Mouse (Mus musculus) liver, embryonic 15.5 days (tissue): ENCODE results near the gene Trappc2l. TPM values are rescaled to one million over a fixed set of nuclear protein-coding genes. Genes with fewer than 3 reads are reported as not detected.
A peak's percentile ranks its signal among the peaks of the same experiment; 100 is the strongest.

Source experiments
- ATAC-seq: fragments of 200-750 bp; cut with Nextera tagmentation; 2 replicates; pipeline ENCODE4 v1.8.0; 2017; ENCODE audit warnings: moderate number of reproducible peaks, mild to moderate bottlenecking, moderate library complexity; ENCODE audit not compliant: insufficient read depth
- H3K27ac ChIP-seq: fragments of 300-500 bp; sonication (generic); replicated peaks from 2 replicates; pipeline ENCODE4 v1.5.1; 2015; ENCODE audit warnings: mild to moderate bottlenecking, inconsistent platforms
- H3K27me3 ChIP-seq: fragments of 300-500 bp; sonication (generic); 2 replicates; pipeline ENCODE4 v1.6.1; 2015; ENCODE audit warnings: mild to moderate bottlenecking, inconsistent platforms
- H3K36me3 ChIP-seq: fragments of 300-500 bp; sonication (generic); replicated peaks from 2 replicates; pipeline ENCODE4 v1.6.1; 2015; ENCODE audit warnings: moderate library complexity, mild to moderate bottlenecking, inconsistent platforms
- H3K4me1 ChIP-seq: fragments of 300-500 bp; sonication (generic); replicated peaks from 2 replicates; pipeline ENCODE4 v1.6.1; 2015; ENCODE audit warnings: inconsistent platforms
- H3K4me2 ChIP-seq: fragments of 300-500 bp; sonication (generic); 2 replicates; pipeline ENCODE4 v1.6.1; 2015; ENCODE audit warnings: moderate library complexity, mild to moderate bottlenecking, inconsistent platforms
- H3K4me3 ChIP-seq: fragments of 300-500 bp; sonication (generic); replicated peaks from 2 replicates; pipeline ENCODE4 v1.5.1; 2015; ENCODE audit warnings: mild to moderate bottlenecking, inconsistent platforms
- H3K9ac ChIP-seq: fragments of 300-500 bp; sonication (generic); 2 replicates; pipeline ENCODE4 v1.6.1; 2015; ENCODE audit warnings: moderate library complexity, mild to moderate bottlenecking, inconsistent platforms
- H3K9me3 ChIP-seq: fragments of 300-500 bp; sonication (generic); replicated peaks from 2 replicates; pipeline ENCODE4 v1.6.1; 2016; ENCODE audit warnings: inconsistent platforms
- WGBS: fragments of 180-500 bp; shearing (Covaris S2); methylation state at CpG from one replicate; pipeline ENCODE4 v1.1.7; 2015; ENCODE audit warnings: mixed read lengths; ENCODE audit not compliant: insufficient replicate concordance; 5-methylcytosine and 5-hydroxymethylcytosine counted together
- polyA plus RNA-seq: library from polyadenylated mRNA; unstranded; fragments of >200 nt; fragmentation: Nextera tagmentation; extraction: Ambion mirVana; gene quantifications from 2 replicates; pipeline ENCODE4 v1.2.1, GENCODE M21; 2015

Gene Trappc2l
- polyA plus RNA-seq, result 24.2 and 33.1 TPM in 2 replicates

DNA sequence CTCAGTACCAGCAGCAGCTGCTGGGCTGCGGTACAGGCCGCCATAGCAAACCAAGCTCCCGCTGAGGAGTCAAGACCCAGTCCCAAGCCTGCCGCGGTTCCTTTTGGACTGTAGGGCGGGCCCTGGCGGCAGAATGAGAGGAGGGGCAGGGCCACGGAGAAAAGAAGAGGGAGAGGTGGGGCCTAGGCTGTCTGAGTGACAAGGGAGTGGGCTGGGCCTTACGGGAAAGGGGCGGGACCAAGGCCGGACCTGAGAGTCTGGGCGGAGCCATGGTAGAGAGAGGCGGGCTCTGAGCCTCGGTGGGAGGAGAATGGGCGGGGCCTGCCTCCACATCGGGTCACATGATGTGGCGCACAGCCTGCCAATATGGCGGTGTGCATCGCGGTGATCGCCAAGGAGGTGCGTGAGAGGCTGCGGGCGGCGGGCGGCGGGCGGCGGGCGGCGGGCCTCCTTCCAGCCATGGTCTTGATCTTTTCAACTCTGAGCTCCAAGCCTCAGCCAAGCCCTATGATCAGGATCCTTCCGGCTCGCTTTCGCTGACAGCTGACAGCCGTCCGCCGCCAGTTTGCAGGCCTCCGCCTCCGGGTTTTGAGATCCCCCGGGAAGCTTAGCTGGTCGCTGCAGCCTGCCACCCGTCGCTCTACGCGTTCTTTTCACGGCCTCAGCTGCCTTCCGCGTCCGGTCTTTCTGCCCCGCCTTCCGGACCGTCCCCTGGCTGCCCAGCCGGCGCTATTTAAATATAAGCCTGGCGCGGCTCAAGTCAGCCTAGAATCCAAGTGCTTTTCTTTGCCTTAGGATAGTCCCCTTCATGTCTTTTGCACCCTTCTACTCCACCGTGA lies at the start of gene Trappc2l, which contains the start of gene Galns:
TSS of gene Trappc2l (plus strand) at position 346 of the 839 bp plus-strand sequence.
TSS of gene Galns (minus strand) at position 169 of the 839 bp plus-strand sequence.
- Histone ChIP-seq H3K4me1 (peaks cover 34% of the 10 kb centered on the region), H3K4me3 (peak within 1 kb of the TSS; percentile 77), H3K36me3 (peaks cover 4% of the 10 kb centered on the region; the same call in 1 of the 2 replicates), H3K27ac (peak within 1 kb of the TSS; percentile 75), H3K4me2 (peak within 1 kb of the TSS; percentile 96), H3K27me3 (no peaks in the 10 kb centered on the region), H3K9me3 (no peaks in the 10 kb centered on the region), H3K9ac (peak within 1 kb of the TSS; percentile 75)
- under 1% methylated on average over 57 of the region's 57 CpGs for WGBS
- peak; percentile 94 for ATAC-seq

DNA sequence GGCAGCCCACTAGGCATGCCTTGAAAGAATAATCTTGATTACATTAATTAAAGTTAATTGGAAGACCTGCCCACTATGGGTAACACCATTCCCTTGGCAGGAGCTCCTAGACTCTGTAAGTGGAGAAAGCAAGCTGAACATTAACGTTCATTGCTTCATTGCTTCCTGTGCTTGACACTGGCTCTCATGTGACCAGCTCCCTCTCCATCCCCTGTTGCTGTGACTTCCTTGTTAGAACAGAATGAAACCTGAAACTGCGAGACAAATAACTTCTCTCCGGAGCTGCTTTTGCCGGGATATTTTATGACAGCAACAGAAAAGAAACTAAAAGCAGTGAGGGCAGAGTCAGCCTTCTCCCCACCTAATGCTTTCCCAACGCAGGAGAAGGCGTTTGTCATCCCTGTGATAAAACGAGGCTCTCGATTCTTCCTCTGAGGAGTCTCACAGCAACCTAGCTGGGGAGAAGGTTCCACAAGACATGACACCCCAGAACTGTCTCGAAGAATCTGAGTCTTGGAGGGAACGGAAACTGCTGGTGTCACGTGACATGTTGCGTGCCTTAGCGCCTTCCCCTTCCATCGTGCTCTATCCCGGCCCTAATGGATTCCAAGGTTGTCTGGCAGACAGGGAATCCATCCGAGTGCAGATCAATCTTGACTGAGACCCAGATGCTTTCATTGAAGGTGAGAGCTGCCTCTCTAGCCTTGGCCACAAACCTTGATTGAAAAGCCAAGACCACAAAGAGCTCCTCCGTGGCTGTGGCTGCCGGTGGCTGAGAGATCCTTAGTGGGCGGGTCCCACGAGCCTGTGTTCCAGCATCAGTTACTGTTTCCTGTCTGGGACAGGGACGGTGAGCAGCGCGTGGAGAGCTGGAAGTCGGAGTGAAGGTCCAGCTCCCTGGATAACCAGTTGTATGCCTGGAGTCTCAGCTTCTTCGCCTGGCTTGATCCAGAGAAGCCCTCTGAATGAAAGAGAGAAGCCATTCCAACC lies 46.8 kb upstream of the Trappc2l start:
- Histone ChIP-seq H3K36me3 (peaks cover 8% of the 10 kb centered on the region), H3K9me3 (no peaks in the 10 kb centered on the region), H3K4me2 (no peak overlapping the region), H3K9ac (no peak overlapping the region), H3K27me3 (no peaks in the 10 kb centered on the region), H3K4me1 (peaks cover 38% of the 10 kb centered on the region), H3K27ac (peak overlapping the region; percentile 16), H3K4me3 (no peak overlapping the region; the same call in 1 of the 2 replicates)
- no peak for ATAC-seq
- WGBS, result 64% methylated on average over 25 of the region's 25 CpGs

DNA sequence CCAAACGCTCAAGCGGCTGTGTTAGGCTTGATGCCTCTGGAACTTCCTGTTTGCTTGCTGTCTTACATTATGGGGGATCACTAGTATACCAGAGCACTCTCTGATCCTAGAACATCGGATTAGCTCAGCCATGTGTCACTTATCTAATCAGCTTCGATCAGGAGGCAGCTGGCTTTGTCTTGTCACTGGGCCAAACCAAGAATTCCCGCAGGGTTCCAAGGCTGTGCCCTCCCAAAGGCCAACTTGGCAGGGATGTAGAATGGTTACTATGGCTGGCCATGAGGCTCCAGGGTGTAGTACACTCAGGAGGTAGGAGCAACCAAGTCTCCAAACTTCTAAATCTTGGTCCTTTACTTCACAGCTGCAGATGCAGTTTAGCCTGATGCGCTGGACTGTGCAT lies 44.7 kb upstream of the Trappc2l start:
- H3K9ac ChIP-seq, result peak overlapping the region; percentile 92

DNA sequence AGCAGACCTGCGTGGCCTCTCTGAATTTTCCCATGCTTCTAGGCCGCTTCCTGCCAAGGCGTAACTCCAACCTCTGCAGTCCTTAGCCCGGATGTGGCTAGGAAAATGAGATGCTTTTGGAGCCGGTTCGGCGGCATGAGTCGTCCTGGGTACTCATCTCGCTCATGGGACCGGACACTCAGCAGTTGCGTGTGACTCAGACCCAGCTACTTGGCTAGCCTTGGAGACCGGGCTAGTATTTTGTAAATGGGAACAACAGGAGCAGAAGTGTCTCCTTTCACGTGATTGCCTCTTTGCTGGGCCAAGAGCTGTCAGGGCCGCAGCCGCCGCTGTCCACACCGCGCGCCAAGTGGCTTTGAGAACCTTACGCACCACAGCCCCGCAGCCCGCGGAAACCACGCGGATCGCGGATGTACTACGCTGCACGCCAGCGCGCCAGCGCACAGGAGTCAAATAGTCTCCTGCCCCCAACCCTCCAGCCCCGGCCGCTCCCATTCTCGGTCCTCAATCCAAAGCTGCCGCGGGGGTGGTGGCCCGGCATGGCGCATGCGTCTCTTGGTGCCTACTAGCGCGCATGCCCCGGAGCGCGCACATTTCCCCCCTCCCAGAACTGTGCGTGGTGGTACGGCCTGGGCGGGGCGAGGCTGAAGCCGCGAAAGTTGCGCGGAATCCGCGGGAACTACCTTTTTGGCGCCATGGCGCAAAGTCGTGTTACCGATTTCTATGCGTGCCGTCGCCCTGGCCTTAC lies 43.9 kb upstream of the Trappc2l start, which contains the start of gene Cdt1:
TSS of gene Cdt1 (plus strand) at position 655 of the 748 bp plus-strand sequence.
- under 1% methylated on average over 62 of the region's 62 CpGs for WGBS
- Histone ChIP-seq H3K27ac (peak within 1 kb of the TSS; percentile 90), H3K4me2 (peak within 1 kb of the TSS; percentile 90), H3K4me1 (peaks cover 67% of the 10 kb centered on the region), H3K36me3 (peaks cover 37% of the 10 kb centered on the region), H3K9me3 (no peaks in the 10 kb centered on the region), H3K4me3 (peak within 1 kb of the TSS; percentile 88), H3K9ac (peak within 1 kb of the TSS; percentile 92), H3K27me3 (no peaks in the 10 kb centered on the region)
- ATAC-seq, result peak; percentile 94

More for the DNA sequence above, 44.7 kb upstream of the Trappc2l start:
- WGBS, result 12% methylated on average over 6 of the region's 6 CpGs
- Histone ChIP-seq H3K27me3 (no peaks in the 10 kb centered on the region), H3K27ac (peak overlapping the region; percentile 82), H3K36me3 (peaks cover 29% of the 10 kb centered on the region), H3K4me2 (peak overlapping the region; percentile 90), H3K4me3 (peak overlapping the region; percentile 88), H3K4me1 (peaks cover 59% of the 10 kb centered on the region), H3K9me3 (no peaks in the 10 kb centered on the region)
- ATAC-seq, result no peak

DNA sequence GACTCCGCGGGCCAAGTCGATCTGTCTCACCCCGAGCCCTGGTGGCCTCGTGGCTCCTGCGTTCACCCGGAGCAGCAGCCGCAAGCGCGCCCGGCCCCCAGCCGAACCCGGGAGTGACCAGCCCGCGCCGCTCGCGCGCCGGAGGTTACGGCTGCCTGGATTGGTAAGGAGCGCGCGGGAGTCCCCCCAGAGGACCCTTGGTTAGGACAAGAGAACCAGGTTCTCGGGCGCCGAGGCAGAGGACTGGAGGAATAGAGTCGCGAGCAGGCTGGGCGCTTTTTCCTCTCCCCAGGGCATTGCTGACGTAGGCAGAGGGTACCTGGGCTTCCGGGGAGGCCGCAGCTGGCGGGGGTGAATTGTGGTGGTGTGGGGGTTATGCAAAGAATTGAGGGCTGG lies 43.3 kb upstream of the Trappc2l start:
- H3K4me1 ChIP-seq, result peaks cover 72% of the 10 kb centered on the region
- no peaks in the 10 kb centered on the region for H3K27me3 ChIP-seq
- peak overlapping the region; percentile 90 for H3K4me2 ChIP-seq
- peak overlapping the region; percentile 92 for H3K9ac ChIP-seq
- WGBS, result under 1% methylated on average over 34 of the region's 34 CpGs
- H3K4me3 ChIP-seq, result peak overlapping the region; percentile 88
- H3K27ac ChIP-seq, result peak overlapping the region; percentile 90
- peaks cover 43% of the 10 kb centered on the region for H3K36me3 ChIP-seq
- ATAC-seq, result peak; percentile 26
- H3K9me3 ChIP-seq, result no peaks in the 10 kb centered on the region

DNA sequence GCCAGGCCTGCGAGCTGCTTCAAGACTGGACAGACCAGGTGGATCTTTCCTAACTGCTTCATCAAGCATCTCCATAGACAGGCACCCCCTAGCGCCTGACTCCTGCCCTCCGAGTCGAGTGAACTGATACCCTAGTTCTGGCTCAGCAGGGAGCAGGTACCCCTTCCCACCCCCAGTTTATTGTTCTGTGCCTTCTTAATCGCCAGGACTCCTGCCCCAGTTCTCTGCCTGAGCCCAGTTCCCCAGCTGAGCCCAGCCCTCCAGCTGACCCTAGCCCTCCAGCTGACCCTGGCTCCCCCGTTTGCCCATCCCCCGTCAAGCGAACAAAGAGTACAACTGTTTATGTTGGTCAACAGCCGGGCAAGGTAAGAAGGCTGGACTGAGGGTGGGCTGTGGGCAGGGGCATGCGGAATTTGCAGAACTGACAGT lies 42.5 kb upstream of the Trappc2l start:
- H3K9ac ChIP-seq, result peak overlapping the region; percentile 92
- 10% methylated on average over 10 of the region's 10 CpGs for WGBS
- no peaks in the 10 kb centered on the region for H3K27me3 ChIP-seq
- H3K4me3 ChIP-seq, result peak overlapping the region; percentile 88
- ATAC-seq, result no peak
- peak overlapping the region; percentile 90 for H3K27ac ChIP-seq
- H3K4me2 ChIP-seq, result peak overlapping the region; percentile 90
- peaks cover 80% of the 10 kb centered on the region for H3K4me1 ChIP-seq
- H3K36me3 ChIP-seq, result peaks cover 51% of the 10 kb centered on the region
- no peaks in the 10 kb centered on the region for H3K9me3 ChIP-seq

DNA sequence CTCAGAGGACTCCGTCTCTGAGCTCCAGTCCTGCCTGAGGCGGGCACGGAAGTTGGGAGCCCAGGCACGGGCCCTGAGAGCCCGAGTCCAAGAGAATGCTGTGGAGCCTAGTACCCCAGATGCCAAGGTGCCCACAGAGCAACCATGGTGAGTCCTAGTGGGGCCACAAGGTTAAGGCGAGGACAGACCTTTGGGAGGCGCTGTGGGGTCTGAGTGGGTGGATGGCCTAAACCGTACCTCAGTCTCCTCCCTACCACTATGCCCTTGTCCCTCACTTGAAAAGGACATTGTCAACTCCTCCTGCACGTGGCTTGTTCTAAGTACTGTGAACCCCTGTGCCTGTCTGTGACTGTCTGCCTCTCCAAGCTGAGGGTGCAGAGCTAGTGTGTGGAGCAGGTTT lies 42.1 kb upstream of the Trappc2l start:
- Histone ChIP-seq H3K36me3 (peaks cover 55% of the 10 kb centered on the region), H3K4me1 (peaks cover 85% of the 10 kb centered on the region), H3K27me3 (no peaks in the 10 kb centered on the region), H3K4me3 (peak overlapping the region; percentile 88), H3K4me2 (peak overlapping the region; percentile 90), H3K27ac (peak overlapping the region; percentile 90), H3K9ac (peak overlapping the region; percentile 92), H3K9me3 (no peaks in the 10 kb centered on the region)
- no peak for ATAC-seq
- WGBS, result 52% methylated on average over 9 of the region's 9 CpGs

DNA sequence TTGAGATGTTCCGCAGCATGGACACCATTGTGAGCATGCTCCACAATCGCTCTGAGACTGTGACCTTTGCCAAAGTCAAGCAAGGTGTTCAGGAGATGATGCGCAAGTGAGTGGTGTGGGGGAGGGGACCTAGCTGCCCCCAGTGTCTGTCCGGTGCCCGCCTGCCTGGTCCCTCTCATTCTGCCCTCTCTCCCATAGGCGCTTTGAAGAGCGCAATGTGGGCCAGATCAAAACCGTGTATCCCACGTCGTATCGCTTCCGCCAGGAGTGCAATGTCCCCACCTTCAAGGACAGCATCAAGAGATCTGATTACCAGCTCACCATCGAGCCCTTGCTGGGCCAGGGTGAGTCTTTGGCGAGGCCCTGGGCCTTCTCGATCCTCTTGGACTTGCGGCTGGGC lies 41.4 kb upstream of the Trappc2l start:
- peak overlapping the region; percentile 90 for H3K4me2 ChIP-seq
- WGBS, result 96% methylated on average over 16 of the region's 16 CpGs
- H3K9ac ChIP-seq, result 0 out of 2 replicates have a peak overlapping the region, but pooled peaks have one; percentile 92
- H3K4me3 ChIP-seq, result peak overlapping the region; percentile 88
- ATAC-seq, result no peak
- H3K27me3 ChIP-seq, result no peaks in the 10 kb centered on the region
- H3K27ac ChIP-seq, result peak overlapping the region; percentile 90; the same call in 1 of the 2 replicates
- H3K36me3 ChIP-seq, result peaks cover 56% of the 10 kb centered on the region
- H3K4me1 ChIP-seq, result peaks cover 88% of the 10 kb centered on the region
- no peaks in the 10 kb centered on the region for H3K9me3 ChIP-seq

DNA sequence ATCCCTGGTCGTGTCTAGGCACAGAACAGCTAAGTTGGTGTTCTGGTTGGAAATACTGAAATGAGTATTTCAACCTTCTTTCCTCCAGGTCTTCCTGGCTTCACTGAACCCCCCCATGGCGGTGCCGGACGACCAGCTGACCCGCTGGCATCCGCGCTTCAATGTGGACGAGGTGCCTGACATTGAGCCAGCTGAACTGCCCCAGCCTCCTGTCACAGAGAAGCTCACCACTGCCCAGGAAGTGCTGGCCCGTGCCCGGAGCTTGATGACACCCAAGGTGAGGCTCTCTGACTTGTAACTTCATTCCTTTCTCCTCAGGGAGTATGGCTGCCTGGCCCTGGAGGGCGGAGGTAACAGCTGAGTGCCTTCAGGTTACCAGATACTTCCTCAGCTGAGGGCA lies 40.3 kb upstream of the Trappc2l start:
- peaks cover 90% of the 10 kb centered on the region for H3K4me1 ChIP-seq

DNA sequence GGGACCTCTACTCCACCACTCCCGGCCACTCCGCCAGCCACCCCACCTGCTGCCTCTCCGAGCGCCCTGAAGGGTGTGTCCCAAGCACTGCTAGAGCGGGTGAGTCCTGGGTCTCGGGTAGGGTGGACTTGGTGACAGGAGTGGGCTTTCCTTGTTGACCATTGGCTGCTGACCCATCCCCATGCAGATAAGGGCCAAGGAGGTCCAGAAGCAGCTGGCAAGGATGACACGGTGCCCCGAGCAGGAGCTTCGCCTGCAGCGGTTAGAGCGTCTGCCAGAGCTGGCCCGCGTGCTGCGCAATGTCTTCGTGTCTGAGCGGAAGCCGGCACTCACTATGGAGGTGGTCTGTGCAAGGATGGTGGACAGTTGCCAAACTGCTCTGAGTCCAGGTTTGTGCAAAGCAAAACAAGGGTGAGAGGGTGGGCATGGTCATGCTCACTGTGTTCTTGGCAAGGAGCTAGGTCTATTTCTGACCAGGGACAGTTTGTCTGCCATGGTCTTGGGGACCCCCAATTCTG lies 39.6 kb upstream of the Trappc2l start:
- Histone ChIP-seq H3K4me1 (peaks cover 90% of the 10 kb centered on the region), H3K4me2 (no peak overlapping the region)
- 89% methylated on average over 17 of the region's 17 CpGs for WGBS

More for the DNA sequence above, 40.3 kb upstream of the Trappc2l start:
- Histone ChIP-seq H3K4me3 (no peak overlapping the region), H3K27ac (no peak overlapping the region), H3K4me2 (no peak overlapping the region), H3K9ac (no peak overlapping the region), H3K27me3 (no peaks in the 10 kb centered on the region), H3K9me3 (no peaks in the 10 kb centered on the region), H3K36me3 (peaks cover 56% of the 10 kb centered on the region)
- ATAC-seq, result no peak
- 91% methylated on average over 11 of the region's 11 CpGs for WGBS

More for the DNA sequence above, 39.6 kb upstream of the Trappc2l start:
- Histone ChIP-seq H3K9me3 (no peaks in the 10 kb centered on the region), H3K9ac (no peak overlapping the region), H3K36me3 (peaks cover 56% of the 10 kb centered on the region), H3K4me3 (no peak overlapping the region), H3K27ac (no peak overlapping the region), H3K27me3 (no peaks in the 10 kb centered on the region)
- ATAC-seq, result no peak
